Mouse (Mus musculus): ENCODE data around the gene Dpf2.
A peak's percentile ranks its signal among the peaks of the same experiment; 100 is the strongest.

Gene Dpf2

DNA sequence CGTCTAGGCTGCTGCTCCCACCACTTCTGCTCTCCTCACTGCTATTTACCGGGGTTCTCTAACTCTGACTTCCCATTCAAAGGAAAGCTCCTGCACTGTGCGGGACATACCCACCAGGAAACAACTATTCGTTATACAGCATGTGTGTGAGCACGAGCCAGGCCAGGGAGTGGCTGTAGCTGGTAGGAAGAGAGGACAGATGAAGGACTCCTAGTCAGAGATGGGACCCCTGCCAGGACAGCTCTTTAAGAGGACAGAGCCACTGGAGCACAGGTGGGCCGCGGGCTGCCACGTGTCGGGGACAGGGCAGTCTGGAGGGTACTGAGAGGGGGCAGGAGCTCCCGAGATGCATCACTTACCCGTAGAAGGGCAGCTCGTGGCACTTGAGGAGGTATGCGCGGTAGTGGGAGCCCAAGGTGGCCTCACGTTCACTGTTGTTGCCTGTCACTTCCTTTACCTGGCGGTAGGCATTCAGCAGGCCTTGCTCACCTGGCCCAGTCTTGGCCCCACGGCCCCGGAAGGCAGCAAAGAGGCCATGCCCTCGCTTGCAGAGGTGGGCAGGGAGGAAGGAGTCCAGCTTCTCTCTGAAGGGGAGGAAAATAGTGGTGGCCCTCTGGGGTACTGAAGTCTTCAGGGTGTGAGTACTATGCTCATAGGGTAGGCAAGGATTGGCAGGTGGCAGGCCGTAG is 48.0 kb downstream of the Dpf2 start:
- DNase-seq (ENCODE audit: low spot score in 2 of 2) = no peak

DNA sequence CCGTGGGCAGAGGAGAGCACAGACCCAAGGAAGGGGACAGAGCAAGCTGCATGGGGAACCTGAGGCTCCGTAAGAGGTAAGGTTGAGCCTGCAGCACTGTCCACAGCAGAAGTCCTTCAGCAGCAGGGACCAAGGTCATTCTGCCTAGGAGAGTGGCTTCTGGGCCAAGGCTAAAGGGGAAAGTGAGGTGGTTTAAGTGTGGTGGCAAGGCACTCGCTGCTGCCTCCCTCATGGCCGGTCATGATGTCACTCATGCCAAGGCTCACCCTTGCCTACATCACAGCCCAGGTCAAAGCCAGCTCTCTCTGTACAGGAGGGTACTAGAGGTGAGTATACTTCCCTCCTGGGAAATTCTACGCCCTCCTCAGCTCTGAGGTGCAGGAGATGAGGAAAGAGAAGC is 49.0 kb downstream of the Dpf2 start:
- no peak for DNase-seq (ENCODE audit: low spot score in 2 of 2)

DNA sequence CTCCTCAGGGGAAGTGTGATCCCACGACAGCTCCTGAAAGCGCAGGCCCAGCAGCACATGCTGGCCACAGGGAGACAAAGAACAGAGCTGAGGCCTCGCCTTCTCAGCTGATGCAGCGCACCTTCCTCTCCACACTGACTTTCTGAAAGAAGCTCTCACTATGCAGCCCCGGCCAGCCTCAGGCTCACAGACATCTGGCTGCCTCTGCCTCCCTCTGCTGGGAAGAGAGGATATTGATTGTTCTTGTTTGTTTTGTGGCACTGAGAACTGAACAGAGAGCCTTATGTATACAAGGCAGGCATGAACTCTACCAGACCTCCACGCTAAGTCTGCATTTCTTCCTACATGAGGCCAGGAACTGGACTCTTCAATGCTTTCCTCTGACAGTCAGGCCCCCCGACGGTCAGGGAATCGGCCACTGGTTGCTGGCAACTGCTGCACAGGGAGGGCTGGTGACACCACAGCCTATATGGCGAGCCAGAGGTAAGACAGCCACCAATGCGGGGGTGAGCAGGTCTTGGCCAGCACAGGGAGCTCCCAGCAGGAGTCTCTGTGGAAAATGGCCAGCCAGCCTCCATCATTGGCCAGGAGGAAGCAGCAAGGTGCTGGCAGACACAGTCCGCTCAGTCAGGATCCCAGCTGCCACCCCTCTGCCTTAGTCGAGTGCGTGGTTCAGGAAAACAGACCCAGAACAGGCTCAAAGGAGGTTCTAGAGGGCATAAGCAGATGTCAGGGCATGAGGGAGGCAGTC is 50.3 kb downstream of the Dpf2 start:
- no peak for DNase-seq (ENCODE audit: low spot score in 2 of 2)

DNA sequence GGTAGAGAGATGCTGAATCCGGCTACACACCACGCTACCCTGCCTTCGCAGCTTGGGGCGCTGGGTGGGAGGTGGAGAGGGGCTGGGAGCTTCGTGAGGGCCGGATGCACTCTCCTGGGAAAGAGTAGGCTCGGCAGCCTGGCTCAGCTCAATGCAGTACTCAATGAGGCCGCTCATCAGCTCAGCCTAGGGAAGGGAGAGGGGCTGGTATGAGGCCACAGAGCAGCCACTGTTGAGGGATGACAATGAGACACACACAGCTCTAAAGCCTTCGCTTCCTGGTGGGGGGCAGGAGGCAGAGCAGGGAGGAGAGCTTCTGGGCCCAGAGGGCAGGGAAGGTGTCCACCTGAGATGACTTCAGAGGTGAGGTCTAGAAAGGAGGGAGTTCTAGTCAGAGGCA is 56.2 kb downstream of the Dpf2 start:
- DNase-seq (ENCODE audit: low spot score in 2 of 2) = no peak

DNA sequence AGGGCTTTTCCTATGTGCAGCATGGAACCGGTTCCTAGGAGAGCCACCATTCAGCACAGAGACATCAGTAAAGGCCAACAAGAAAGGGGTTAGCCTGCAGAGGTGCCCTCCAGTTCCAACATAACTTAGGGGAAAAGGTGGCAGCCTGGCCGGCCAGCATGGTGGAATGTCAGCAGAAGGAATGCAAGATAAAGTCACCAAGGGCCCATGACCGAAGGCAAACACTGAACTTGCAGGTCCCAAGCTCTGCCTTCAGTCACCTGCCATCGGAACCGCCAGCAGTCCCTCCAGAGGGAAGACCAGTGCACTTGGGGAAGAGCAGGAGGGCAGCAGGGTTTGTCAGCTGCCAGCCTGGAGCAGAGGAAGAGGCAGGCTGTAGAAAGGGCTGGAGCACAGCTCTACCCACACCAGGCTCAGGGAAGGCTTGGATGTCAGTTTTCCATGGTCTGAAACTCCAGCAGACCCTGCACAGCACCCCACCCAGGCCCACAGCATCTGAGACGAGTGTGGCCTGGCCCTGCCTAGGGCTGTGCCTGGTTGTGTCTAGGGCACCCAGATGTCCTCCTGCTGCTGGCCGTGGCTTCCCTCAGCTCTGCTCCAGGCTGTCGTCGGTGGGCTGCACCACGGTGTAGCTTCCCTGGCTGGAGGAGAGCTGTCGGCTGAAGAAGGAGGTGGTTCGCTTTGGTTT is 60.6 kb downstream of the Dpf2 start:
- DNase-seq (ENCODE audit: low spot score in 2 of 2) = no peak

DNA sequence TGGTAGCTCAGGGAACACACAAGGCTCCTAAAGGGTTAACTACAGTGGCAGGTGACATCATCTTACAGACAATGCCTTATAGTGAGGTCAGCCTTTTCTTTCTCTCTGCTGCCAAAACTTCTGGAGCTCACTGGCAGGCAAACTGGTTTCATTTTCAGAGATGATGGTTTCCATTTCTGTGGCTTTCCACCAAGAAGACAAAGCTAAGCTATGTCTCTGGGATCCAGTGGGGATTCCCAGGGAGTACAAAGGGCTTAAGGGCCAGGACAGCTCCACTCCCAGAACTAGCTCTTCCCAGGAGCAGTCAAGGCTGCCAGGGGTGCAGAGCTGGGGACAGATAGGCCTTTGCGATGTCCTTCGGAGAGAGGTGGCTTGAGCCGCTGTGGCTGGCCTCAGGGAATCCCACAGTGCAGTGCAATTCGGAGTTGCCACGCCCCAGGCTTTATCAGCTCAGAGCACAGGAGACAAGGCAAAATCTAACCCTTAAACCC is 61.3 kb downstream of the Dpf2 start:
- DNase-seq (ENCODE audit: low spot score in 2 of 2) = no peak

DNA sequence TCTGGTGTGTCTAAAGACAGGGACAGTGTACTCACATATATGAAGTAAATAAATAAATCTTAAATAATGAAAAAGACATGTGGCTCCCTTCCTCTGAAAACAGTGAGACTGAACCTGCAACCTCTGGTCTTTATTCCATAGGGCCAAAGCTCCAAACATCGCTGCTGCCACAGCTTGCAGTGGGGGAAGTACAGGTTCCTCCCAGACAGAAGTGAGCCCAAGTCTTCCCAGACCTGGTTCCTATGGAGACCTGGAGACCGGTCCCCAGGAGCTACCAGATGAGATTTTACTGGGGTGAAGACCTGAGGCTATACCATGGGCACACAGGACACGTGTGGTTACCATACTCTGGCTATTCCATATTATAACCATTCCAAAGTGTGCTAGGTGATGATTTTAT is 62.0 kb downstream of the Dpf2 start:
- DNase-seq (ENCODE audit: low spot score in 2 of 2) = no peak

DNA sequence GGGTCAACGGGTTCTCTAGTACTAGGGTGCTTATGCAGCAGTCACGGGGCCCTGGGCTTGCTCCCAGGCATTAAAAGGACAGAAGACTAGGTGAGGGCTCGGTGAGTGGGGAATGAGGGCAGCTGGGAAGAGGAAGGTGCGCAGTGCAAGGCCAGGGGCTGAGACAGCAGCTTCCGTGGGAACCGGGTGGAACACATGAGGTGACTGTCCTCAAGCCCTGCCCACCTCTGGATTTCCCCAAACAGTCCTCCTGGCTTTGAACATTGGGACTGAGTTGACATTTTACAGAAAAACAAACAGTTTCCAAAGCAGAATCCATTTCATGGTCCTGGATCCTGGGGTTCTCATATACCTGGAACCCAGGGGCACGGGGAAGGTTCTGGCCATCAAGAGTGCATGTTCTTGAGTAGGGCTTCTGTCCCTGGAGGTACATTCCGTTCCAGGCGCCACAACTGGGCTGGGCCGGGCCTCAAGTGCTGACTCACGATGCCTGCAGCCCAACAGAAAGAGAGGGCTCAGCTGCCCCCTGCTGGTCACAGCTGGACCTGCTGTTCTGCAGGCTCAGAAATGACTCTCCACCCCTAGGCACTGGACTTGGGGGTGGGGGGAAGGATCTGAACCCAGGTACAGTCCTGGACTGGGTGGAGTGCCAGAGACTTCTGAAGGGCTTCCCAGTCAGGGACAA is 62.8 kb downstream of the Dpf2 start:
- DNase-seq (ENCODE audit: low spot score in 2 of 2) = peak; percentile 94 to 96

DNA sequence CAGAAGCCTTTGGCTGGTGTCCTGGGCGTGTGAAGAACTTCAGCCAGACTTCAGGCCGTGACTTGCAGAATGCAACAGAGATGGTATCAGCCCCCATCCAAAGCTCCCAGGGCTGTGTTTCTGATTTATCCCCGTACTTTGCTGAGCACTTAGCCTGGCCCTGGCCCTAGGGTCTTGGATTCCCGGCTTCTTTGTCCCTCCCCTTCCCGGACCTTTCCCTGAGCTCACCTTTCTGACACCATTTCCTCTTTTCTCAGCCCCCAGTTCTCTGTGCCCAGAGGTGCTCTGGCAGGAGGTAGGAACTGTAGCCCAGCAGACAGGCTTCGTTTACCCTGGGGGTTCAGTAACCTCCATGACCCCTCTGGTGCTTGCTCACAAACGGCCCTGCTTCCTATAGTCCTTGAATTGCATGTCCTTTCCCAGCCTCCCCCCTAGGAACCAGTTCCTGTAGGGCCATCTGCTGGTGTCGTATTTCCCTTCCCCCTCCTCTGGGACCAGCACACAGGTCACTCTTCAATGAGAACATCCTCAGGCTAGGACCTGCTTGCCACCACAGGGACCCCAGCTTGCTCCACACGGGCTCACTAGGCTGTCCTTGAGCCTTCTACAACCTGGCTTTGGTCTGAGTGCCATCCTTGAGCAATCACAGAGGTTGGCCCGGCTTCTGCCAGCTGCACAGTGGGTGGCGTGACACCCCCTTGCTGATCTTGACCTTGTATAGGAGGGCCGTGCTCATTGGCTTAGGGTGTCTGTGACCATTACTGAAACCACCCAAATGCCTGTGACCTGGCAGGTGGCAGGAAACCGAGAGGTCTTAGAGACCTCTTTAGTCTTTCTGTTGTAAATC is 63.8 kb downstream of the Dpf2 start:
- peak; percentile 64 to 69 for DNase-seq (ENCODE audit: low spot score in 2 of 2)

DNA sequence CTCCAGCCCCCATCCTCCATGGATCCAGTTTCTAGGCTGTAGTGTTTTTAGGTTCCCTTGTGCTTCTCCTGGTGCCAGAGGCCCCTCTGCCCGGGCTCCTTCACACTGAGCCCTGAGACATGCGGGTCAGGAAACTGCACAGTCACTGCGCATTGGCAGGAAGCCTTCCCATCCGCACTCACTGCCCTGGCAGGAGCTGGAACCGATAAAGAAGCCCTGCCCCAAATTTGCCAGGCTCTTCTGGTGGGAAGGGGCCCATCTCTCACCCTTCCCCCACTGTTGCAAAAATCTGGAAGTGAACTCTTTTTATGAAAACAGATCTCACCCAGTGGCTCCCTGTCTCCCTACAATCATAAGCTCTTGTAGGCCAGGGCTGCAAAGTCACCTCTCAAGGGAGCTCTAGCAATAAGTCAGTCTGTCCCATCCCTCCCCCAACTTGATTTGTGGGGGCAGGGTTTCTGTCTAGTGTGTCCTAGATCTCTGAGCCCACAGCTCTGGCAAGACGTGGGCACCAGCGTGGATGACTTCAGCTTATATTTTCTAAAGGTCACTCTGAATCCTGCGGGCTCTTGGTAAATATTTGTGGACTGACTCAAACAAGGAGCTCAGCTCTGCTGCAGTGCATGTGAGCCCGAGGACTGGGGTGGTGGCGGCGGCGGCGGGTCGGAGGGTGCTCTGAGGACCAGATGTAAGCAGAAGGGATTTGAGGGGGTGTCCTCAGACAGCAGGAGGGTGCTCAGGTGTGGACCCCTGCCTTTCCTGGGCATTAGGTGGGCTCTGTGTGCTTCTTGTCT is 64.6 kb downstream of the Dpf2 start:
- peak; percentile 78 to 89 for DNase-seq (ENCODE audit: low spot score in 2 of 2)

DNA sequence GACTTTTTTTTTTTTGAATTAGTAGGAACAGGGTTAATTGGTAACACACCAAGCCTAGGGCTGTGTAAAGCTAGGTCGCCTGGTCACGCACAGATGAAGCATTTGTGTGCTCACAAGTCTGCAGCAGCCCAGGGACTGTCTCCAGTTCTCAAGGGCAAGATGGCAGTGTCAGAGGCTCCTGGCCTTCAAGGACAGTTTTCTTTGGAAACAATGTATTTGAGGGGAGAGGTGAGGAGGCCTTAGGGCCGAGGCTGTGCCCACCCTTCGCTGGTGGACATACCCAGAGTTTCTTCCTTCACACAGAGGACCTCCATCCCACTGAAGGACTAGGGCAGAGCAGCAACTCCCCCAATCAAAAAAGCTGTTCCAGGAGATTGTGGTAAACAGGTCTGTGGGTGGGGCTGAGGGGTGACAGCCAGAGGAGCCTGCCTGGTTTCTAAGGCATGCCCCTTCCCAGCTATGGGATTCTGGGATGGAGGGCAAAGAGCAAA is 65.5 kb downstream of the Dpf2 start:
- peak; percentile 60 to 68 for DNase-seq (ENCODE audit: low spot score in 2 of 2)

DNA sequence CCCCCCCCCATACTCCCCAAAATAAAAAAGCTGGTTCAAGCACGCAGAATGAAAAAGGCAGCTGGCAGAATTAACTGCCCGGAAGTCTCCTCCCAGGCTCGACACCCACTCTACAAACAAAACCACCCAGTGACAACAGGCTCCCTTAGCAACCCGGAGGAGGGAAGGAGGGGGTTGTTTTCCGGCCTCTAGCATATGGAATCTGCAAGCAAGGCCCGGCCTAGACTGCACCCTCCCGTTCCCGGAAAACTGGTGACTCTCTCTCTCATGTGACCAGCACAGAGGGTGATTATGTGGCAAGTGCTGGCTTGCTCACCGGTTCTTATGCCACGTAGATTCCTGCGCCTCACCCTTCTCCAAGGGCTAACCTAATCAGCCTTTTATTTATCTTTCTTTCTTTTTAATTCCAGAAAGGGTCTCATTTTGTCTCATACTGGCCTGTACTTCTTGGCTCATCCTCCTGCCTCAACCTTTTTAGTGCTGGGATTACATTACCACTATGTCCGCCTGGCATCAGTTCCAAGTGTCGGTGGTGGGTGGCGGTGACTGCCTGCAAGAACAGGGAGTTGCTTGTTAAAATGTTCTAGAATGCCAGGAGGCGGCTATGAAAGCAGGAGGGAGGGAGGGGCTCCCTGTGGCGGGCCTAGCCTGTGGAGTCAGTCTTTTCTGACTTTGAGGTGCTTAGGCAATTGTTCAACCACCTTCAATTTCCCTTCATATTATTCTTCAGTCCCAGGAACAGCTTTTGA is 66.1 kb downstream of the Dpf2 start:
- peak; percentile 71 to 73 for DNase-seq (ENCODE audit: low spot score in 2 of 2)
